Mouse (Mus musculus) T-cell, adult 66 days (primary cell): ENCODE data around the gene Olfr1134. TPM values are rescaled to one million over a fixed set of nuclear protein-coding genes. Genes with fewer than 3 reads are reported as not detected.

Experiments used
- total RNA-seq, 2 experiments: library from RNA; stranded (reverse); gene quantifications; 3 replicates in 1 of 2; 4 replicates in 1 of 2; pipeline ENCODE4 v1.2.4; 2023

The Olfr1134 gene
- total RNA-seq = not detected

GRCm38 (mm10) chr2:87658360-87658759, at the start of gene Olfr1134:
Olfr1134 (minus strand) TSS chr2:87658460.

GRCm38 (mm10) chr2:87693847-87694246, 35.6 kb upstream of the Olfr1134 start, which contains the start of gene Olfr1136:
Olfr1136 (minus strand) TSS chr2:87693947.

GRCm38 (mm10) chr2:87673564-87673963, 15.3 kb upstream of the Olfr1134 start, which contains the start of gene Olfr1135:
Olfr1135 (minus strand) TSS chr2:87673664.

GRCm38 (mm10) chr2:87647274-87647673, 11.0 kb downstream of the Olfr1134 start, which contains the start of gene Olfr1133:
Olfr1133 (minus strand) TSS chr2:87647374.

GRCm38 (mm10) chr2:87637435-87637834, 20.8 kb downstream of the Olfr1134 start, which contains the start of gene Olfr1132:
Olfr1132 (minus strand) TSS chr2:87637535.

GRCm38 (mm10) chr2:87626804-87627203, 31.5 kb downstream of the Olfr1134 start, which contains the start of gene Olfr1131:
Olfr1131 (plus strand) TSS chr2:87627104.

GRCm38 (mm10) chr2:87605912-87606311, 52.3 kb downstream of the Olfr1134 start, which contains the start of gene Olfr1130:
Olfr1130 (plus strand) TSS chr2:87606212.

Other genes starting within 250 kb of the Olfr1134 start
- gene Olfr1123, start 241.8 kb downstream of the Olfr1134 start, total RNA-seq = not detected
- not detected for gene Olfr1124, start 228.2 kb downstream of the Olfr1134 start, total RNA-seq
- gene Olfr1126, start 204.5 kb downstream of the Olfr1134 start, total RNA-seq = not detected
- not detected for gene Pramel7, start 161.4 kb downstream of the Olfr1134 start, total RNA-seq
- not detected for gene Pramel6, start 151.9 kb downstream of the Olfr1134 start, total RNA-seq
- not detected for gene Olfr153, start 126.7 kb downstream of the Olfr1134 start, total RNA-seq
- gene Olfr1128, start 112.9 kb downstream of the Olfr1134 start, total RNA-seq = not detected
- gene Olfr1129, start 84.6 kb downstream of the Olfr1134 start, total RNA-seq = not detected
- gene Olfr1130, start 52.2 kb downstream of the Olfr1134 start, total RNA-seq = not detected
- gene Olfr1131, start 31.4 kb downstream of the Olfr1134 start, total RNA-seq = not detected
- not detected for gene Olfr1132, start 20.9 kb downstream of the Olfr1134 start, total RNA-seq
- not detected for gene Olfr1133, start 11.1 kb downstream of the Olfr1134 start, total RNA-seq
- not detected for gene Olfr1135, start 15.2 kb upstream of the Olfr1134 start, total RNA-seq
- not detected for gene Olfr1136, start 35.5 kb upstream of the Olfr1134 start, total RNA-seq
- not detected for gene Olfr1137, start 54.7 kb upstream of the Olfr1134 start, total RNA-seq
- not detected for gene Olfr1138, start 81.5 kb upstream of the Olfr1134 start, total RNA-seq
- not detected for gene Olfr1140, start 85.3 kb upstream of the Olfr1134 start, total RNA-seq
- gene Olfr1141, start 95.5 kb upstream of the Olfr1134 start, total RNA-seq = not detected
- gene Olfr152, start 121.0 kb upstream of the Olfr1134 start, total RNA-seq = not detected
- not detected for gene Olfr1143, start 142.1 kb upstream of the Olfr1134 start, total RNA-seq
- gene Olfr1145, start 151.4 kb upstream of the Olfr1134 start, total RNA-seq = not detected
- not detected for gene Olfr1148, start 172.1 kb upstream of the Olfr1134 start, total RNA-seq
- gene Olfr1150-ps1, start 185.5 kb upstream of the Olfr1134 start, total RNA-seq = not detected
- not detected for gene Olfr1151, start 197.4 kb upstream of the Olfr1134 start, total RNA-seq
- not detected for gene Olfr1152, start 208.0 kb upstream of the Olfr1134 start, total RNA-seq
- gene Olfr1153, start 236.5 kb upstream of the Olfr1134 start, total RNA-seq = not detected
- gene Olfr1154, start 246.7 kb upstream of the Olfr1134 start, total RNA-seq = not detected